Mouse (Mus musculus): Measurements from ENCODE around the gene Avpi1.
"Not testable (repeated sequence)": the region's sequence is repeated elsewhere in the genome, so short reads cannot be mapped to it uniquely, and the experiment has no call there.

Gene Avpi1

GRCm38 (mm10) chr19:42115783-42116335 is 13.0 kb downstream of the Avpi1 start:
- no peak for DNase-seq (ENCODE audit: low read depth)

GRCm38 (mm10) chr19:42104681-42105080 is 24.2 kb downstream of the Avpi1 start:
- no peak for DNase-seq (ENCODE audit: low read depth)

GRCm38 (mm10) chr19:42099406-42099805 is 29.5 kb downstream of the Avpi1 start:
- no peak for DNase-seq (ENCODE audit: low read depth)

GRCm38 (mm10) chr19:42090637-42091141 is 38.2 kb downstream of the Avpi1 start:
- DNase-seq (ENCODE audit: low read depth) = no peak

- DNase-seq (ENCODE audit: low read depth) = peak; percentile 100
Observed at GRCm38 (mm10) chr19:42089748-42090595, 38.9 kb downstream of the Avpi1 start, which contains the start of gene Pi4k2a. Gene Pi4k2a, plus strand, starts transcription at chr19:42090470.

- no peak for DNase-seq (ENCODE audit: low read depth)
Observed at GRCm38 (mm10) chr19:42089103-42089747, 39.6 kb downstream of the Avpi1 start.

GRCm38 (mm10) chr19:42086166-42086565 is 42.7 kb downstream of the Avpi1 start, which contains the start of gene Morn4:
Gene Morn4, minus strand, starts transcription at chr19:42086357.
- peak; percentile 81 for DNase-seq (ENCODE audit: low read depth)

- DNase-seq (ENCODE audit: low read depth) = no peak
Observed at GRCm38 (mm10) chr19:42085690-42086089, 43.2 kb downstream of the Avpi1 start.

GRCm38 (mm10) chr19:42081613-42082012 is 47.2 kb downstream of the Avpi1 start:
- DNase-seq (ENCODE audit: low read depth) = not testable (repeated sequence)

GRCm38 (mm10) chr19:42080469-42080868 is 48.4 kb downstream of the Avpi1 start:
- DNase-seq (ENCODE audit: low read depth) = no peak

- no peak for DNase-seq (ENCODE audit: low read depth)
Observed at GRCm38 (mm10) chr19:42079950-42080349, 48.9 kb downstream of the Avpi1 start.

- DNase-seq (ENCODE audit: low read depth) = no peak
Observed at GRCm38 (mm10) chr19:42079006-42079405, 49.9 kb downstream of the Avpi1 start.

GRCm38 (mm10) chr19:42078566-42078965 is 50.3 kb downstream of the Avpi1 start:
- no peak for DNase-seq (ENCODE audit: low read depth)

- DNase-seq (ENCODE audit: low read depth) = no peak
Observed at GRCm38 (mm10) chr19:42075992-42076391, 52.9 kb downstream of the Avpi1 start.

GRCm38 (mm10) chr19:42075051-42075450 is 53.8 kb downstream of the Avpi1 start:
- no peak for DNase-seq (ENCODE audit: low read depth)

Data from c-Kit-positive CD71-negative TER-119-negative erythroid progenitor cells, embryonic 14.5 days (primary cell).